Mouse (Mus musculus) liver, embryonic 12.5 days (tissue): ENCODE results near the gene Selenoo. TPM values are rescaled to one million over a fixed set of nuclear protein-coding genes. Genes with fewer than 3 reads are reported as not detected.

Experiments
- ATAC-seq: fragments of 200-750 bp; cut with Nextera tagmentation; 2 replicates; pipeline ENCODE4 v1.8.0; 2017; ENCODE audit warnings: moderate number of reproducible peaks, mild to moderate bottlenecking, moderate library complexity
- H3K27ac ChIP-seq: fragments of 300-500 bp; sonication (generic); 2 replicates; pipeline ENCODE4 v1.5.1; 2016; ENCODE audit warnings: mild to moderate bottlenecking
- H3K27me3 ChIP-seq: fragments of 300-500 bp; sonication (generic); replicated peaks from 2 replicates; pipeline ENCODE4 v1.6.1; 2016; ENCODE audit warnings: mild to moderate bottlenecking, moderate library complexity
- H3K36me3 ChIP-seq: fragments of 300-500 bp; sonication (generic); 2 replicates; pipeline ENCODE4 v1.6.1; 2016; ENCODE audit warnings: mild to moderate bottlenecking, moderate library complexity
- H3K4me1 ChIP-seq: fragments of 300-500 bp; sonication (generic); 2 replicates; pipeline ENCODE4 v1.6.1; 2016
- H3K4me2 ChIP-seq: fragments of 300-500 bp; sonication (generic); 2 replicates; pipeline ENCODE4 v1.6.1; 2016; ENCODE audit warnings: mild to moderate bottlenecking, moderate library complexity
- H3K4me3 ChIP-seq: fragments of 300-500 bp; sonication (generic); 2 replicates; pipeline ENCODE4 v1.5.1; 2016; ENCODE audit warnings: mild to moderate bottlenecking, moderate library complexity
- H3K9ac ChIP-seq: fragments of 300-500 bp; sonication (generic); 2 replicates; pipeline ENCODE4 v1.6.1; 2016; ENCODE audit warnings: mild to moderate bottlenecking, moderate library complexity
- H3K9me3 ChIP-seq: fragments of 300-500 bp; sonication (generic); replicated peaks from 2 replicates; pipeline ENCODE4 v1.6.1; 2016; ENCODE audit warnings: mild to moderate bottlenecking, moderate library complexity
- WGBS: fragments of 180-500 bp; shearing (Covaris S2); methylation state at CpG from one replicate; pipeline ENCODE4 v1.1.7; 2016; ENCODE audit not compliant: insufficient replicate concordance; 5-methylcytosine and 5-hydroxymethylcytosine counted together
- polyA plus RNA-seq: library from polyadenylated mRNA; unstranded; fragments of >200 nt; fragmentation: Nextera tagmentation; extraction: Ambion mirVana; gene quantifications from 2 replicates; pipeline ENCODE4 v1.2.1, GENCODE M21; 2016

Selenoo gene
- polyA plus RNA-seq, 1 experiment from 2014 or later = 12.8 TPM

GRCm38 (mm10) chr15:89136461-89137155 lies 47.7 kb downstream of the Selenoo start:
- 79% methylated on average over 5 of the region's 5 CpGs for WGBS
- H3K27me3 ChIP-seq = peaks cover 81% of the 10 kb centered on the region
- no peaks in the 10 kb centered on the region for H3K36me3 ChIP-seq
- no peak overlapping the region for H3K4me3 ChIP-seq
- no peaks in the 10 kb centered on the region for H3K9me3 ChIP-seq
- H3K4me2 ChIP-seq = no peak overlapping the region
- H3K27ac ChIP-seq = no peak overlapping the region
- ATAC-seq = no peak
- H3K4me1 ChIP-seq = 0 out of 2 replicates have a peak, but pooled peaks cover 11% of the 10 kb centered on the region
- H3K9ac ChIP-seq = no peak overlapping the region

GRCm38 (mm10) chr15:89137378-89138045 lies 48.6 kb downstream of the Selenoo start:
- H3K27me3 ChIP-seq = peaks cover 82% of the 10 kb centered on the region
- no peaks in the 10 kb centered on the region for H3K9me3 ChIP-seq
- no peak overlapping the region for H3K27ac ChIP-seq
- H3K9ac ChIP-seq = no peak overlapping the region
- no peak overlapping the region for H3K4me3 ChIP-seq
- H3K4me1 ChIP-seq = 0 out of 2 replicates have a peak, but pooled peaks cover 6% of the 10 kb centered on the region
- 56% methylated on average over 11 of the region's 11 CpGs for WGBS
- no peaks in the 10 kb centered on the region for H3K36me3 ChIP-seq
- ATAC-seq = no peak
- no peak overlapping the region for H3K4me2 ChIP-seq

GRCm38 (mm10) chr15:89138046-89138405 lies 49.1 kb downstream of the Selenoo start:
- peaks cover 87% of the 10 kb centered on the region for H3K27me3 ChIP-seq
- H3K4me1 ChIP-seq = 0 out of 2 replicates have a peak, but pooled peaks cover 6% of the 10 kb centered on the region
- H3K4me3 ChIP-seq = no peak overlapping the region
- no peaks in the 10 kb centered on the region for H3K36me3 ChIP-seq
- no peaks in the 10 kb centered on the region for H3K9me3 ChIP-seq
- no peak overlapping the region for H3K9ac ChIP-seq
- H3K4me2 ChIP-seq = no peak overlapping the region
- H3K27ac ChIP-seq = no peak overlapping the region
- 69% methylated on average over 7 of the region's 7 CpGs for WGBS
- ATAC-seq = no peak

- Histone ChIP-seq H3K4me2 (no peak overlapping the region), H3K4me3 (no peak overlapping the region), H3K27me3 (peaks cover 93% of the 10 kb centered on the region), H3K4me1 (0 out of 2 replicates have a peak, but pooled peaks cover 6% of the 10 kb centered on the region), H3K36me3 (no peaks in the 10 kb centered on the region), H3K9ac (no peak overlapping the region), H3K27ac (no peak overlapping the region), H3K9me3 (no peaks in the 10 kb centered on the region)
- 72% methylated on average over 6 of the region's 6 CpGs for WGBS
- no peak for ATAC-seq
Observed at GRCm38 (mm10) chr15:89138531-89138930, 49.6 kb downstream of the Selenoo start.

GRCm38 (mm10) chr15:89140048-89140658 lies 51.3 kb downstream of the Selenoo start:
- Histone ChIP-seq H3K4me2 (peak overlapping the region; percentile 61), H3K4me1 (0 out of 2 replicates have a peak, but pooled peaks cover 6% of the 10 kb centered on the region), H3K27ac (no peak overlapping the region), H3K9me3 (no peaks in the 10 kb centered on the region), H3K27me3 (peaks cover 100% of the 10 kb centered on the region), H3K36me3 (no peaks in the 10 kb centered on the region), H3K4me3 (peak overlapping the region; percentile 47), H3K9ac (peak overlapping the region; percentile 14; the same call in 1 of the 2 replicates)
- WGBS = 2% methylated on average over 53 of the region's 53 CpGs
- no peak for ATAC-seq

GRCm38 (mm10) chr15:89140659-89141252 lies 51.9 kb downstream of the Selenoo start, which contains the start of gene Mapk12:
Gene Mapk12 (minus strand): TSS chr15:89140703.
- Histone ChIP-seq H3K27ac (no peak within 1 kb of the TSS), H3K9ac (peak within 1 kb of the TSS; percentile 14; the same call in 1 of the 2 replicates)
- ATAC-seq = no peak; the same call in 1 of the 2 replicates

GRCm38 (mm10) chr15:89141443-89141842 lies 52.6 kb downstream of the Selenoo start:
- ATAC-seq = no peak
- no peak overlapping the region for H3K4me2 ChIP-seq
- no peak overlapping the region for H3K9ac ChIP-seq
- no peak overlapping the region for H3K4me3 ChIP-seq
- H3K9me3 ChIP-seq = no peaks in the 10 kb centered on the region
- H3K27ac ChIP-seq = no peak overlapping the region
- no peaks in the 10 kb centered on the region for H3K36me3 ChIP-seq
- peaks cover 100% of the 10 kb centered on the region for H3K27me3 ChIP-seq
- H3K4me1 ChIP-seq = peaks cover 9% of the 10 kb centered on the region
- 24% methylated on average over 5 of the region's 5 CpGs for WGBS

More at GRCm38 (mm10) chr15:89140659-89141252, 51.9 kb downstream of the Selenoo start, which contains the start of gene Mapk12:
- under 1% methylated on average over 21 of the region's 21 CpGs for WGBS
- Histone ChIP-seq H3K4me3 (peak within 1 kb of the TSS; percentile 47), H3K9me3 (no peaks in the 10 kb centered on the region), H3K36me3 (no peaks in the 10 kb centered on the region), H3K4me2 (peak within 1 kb of the TSS; percentile 61), H3K4me1 (0 out of 2 replicates have a peak, but pooled peaks cover 6% of the 10 kb centered on the region), H3K27me3 (peaks cover 100% of the 10 kb centered on the region)

GRCm38 (mm10) chr15:89141905-89142304 lies 53.0 kb downstream of the Selenoo start:
- Histone ChIP-seq H3K27ac (no peak overlapping the region), H3K36me3 (no peaks in the 10 kb centered on the region), H3K9me3 (no peaks in the 10 kb centered on the region), H3K9ac (no peak overlapping the region), H3K27me3 (peaks cover 100% of the 10 kb centered on the region), H3K4me1 (peaks cover 13% of the 10 kb centered on the region), H3K4me2 (no peak overlapping the region), H3K4me3 (no peak overlapping the region)
- WGBS = 55% methylated on average over 4 of the region's 4 CpGs
- ATAC-seq = no peak

GRCm38 (mm10) chr15:89143134-89143533 lies 54.2 kb downstream of the Selenoo start:
- WGBS = 35% methylated on average over 2 of the region's 2 CpGs
- no peak overlapping the region for H3K27ac ChIP-seq
- no peak overlapping the region for H3K4me3 ChIP-seq
- H3K4me1 ChIP-seq = peaks cover 16% of the 10 kb centered on the region
- no peak for ATAC-seq
- peaks cover 100% of the 10 kb centered on the region for H3K27me3 ChIP-seq
- no peak overlapping the region for H3K4me2 ChIP-seq
- H3K36me3 ChIP-seq = no peaks in the 10 kb centered on the region
- H3K9me3 ChIP-seq = no peaks in the 10 kb centered on the region
- no peak overlapping the region for H3K9ac ChIP-seq

- H3K4me3 ChIP-seq = no peak overlapping the region
- peaks cover 100% of the 10 kb centered on the region for H3K27me3 ChIP-seq
- ATAC-seq = no peak
- WGBS = 55% methylated on average over 11 of the region's 11 CpGs
- H3K4me2 ChIP-seq = no peak overlapping the region
- no peak overlapping the region for H3K27ac ChIP-seq
- H3K4me1 ChIP-seq = peaks cover 28% of the 10 kb centered on the region
- H3K9me3 ChIP-seq = no peaks in the 10 kb centered on the region
- no peaks in the 10 kb centered on the region for H3K36me3 ChIP-seq
- no peak overlapping the region for H3K9ac ChIP-seq
Observed at GRCm38 (mm10) chr15:89144965-89145364, 56.1 kb downstream of the Selenoo start.

- Histone ChIP-seq H3K4me1 (peaks cover 23% of the 10 kb centered on the region), H3K4me3 (no peak overlapping the region), H3K9ac (no peak overlapping the region), H3K36me3 (no peaks in the 10 kb centered on the region), H3K27ac (no peak overlapping the region), H3K4me2 (peak overlapping the region; percentile 50; the same call in 1 of the 2 replicates), H3K27me3 (peaks cover 100% of the 10 kb centered on the region), H3K9me3 (no peaks in the 10 kb centered on the region)
- ATAC-seq = no peak
- 58% methylated on average over 24 of the region's 24 CpGs for WGBS
Observed at GRCm38 (mm10) chr15:89145813-89146350, 57.0 kb downstream of the Selenoo start.
